Mouse (Mus musculus): ENCODE data around the gene Cog5.

Cog5 gene

GRCm38 (mm10) chr12:31984664-31985063 lies 330.0 kb downstream of the Cog5 start:
- no peak for DNase-seq (ENCODE audit: low spot score)

DNA sequence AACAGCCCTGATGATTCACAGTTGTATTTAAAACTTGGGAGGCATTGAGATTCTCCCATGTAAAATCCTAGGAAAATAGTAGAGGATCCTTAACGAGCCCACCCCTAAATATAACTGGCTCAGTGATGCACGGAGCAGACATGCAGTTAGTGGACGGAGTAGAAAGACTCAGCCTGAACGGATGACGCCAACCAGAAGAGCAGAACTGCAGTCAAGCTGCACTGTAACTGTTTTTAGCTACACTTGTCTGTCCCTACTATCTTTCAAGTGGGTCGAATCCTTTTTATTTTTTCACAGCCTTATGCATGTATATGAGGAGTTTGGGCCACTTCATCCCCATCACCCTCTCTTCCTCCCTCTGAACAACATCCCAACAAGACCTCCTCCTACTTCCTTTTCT lies 331.1 kb downstream of the Cog5 start:
- no peak for DNase-seq (ENCODE audit: low spot score)

GRCm38 (mm10) chr12:31986463-31986862 lies 331.8 kb downstream of the Cog5 start:
- no peak for DNase-seq (ENCODE audit: low spot score)
